Mouse (Mus musculus) G1E (cell line): ENCODE results near the gene Gzme.
A peak's percentile ranks its signal among the peaks of the same experiment; 100 is the strongest.

ENCODE experiments used
- CTCF ChIP-seq: IDR thresholded peaks from 2 replicates; pipeline ENCODE4 v1.5.1; 2012; ENCODE audit warnings: low read depth, low read length, inconsistent platforms, mixed read lengths
- POLR2AphosphoS5 ChIP-seq: IDR thresholded peaks from 2 replicates; pipeline ENCODE4 v1.6.1; 2012; ENCODE audit warnings: low read depth, low read length, inconsistent platforms; ENCODE audit not compliant: insufficient replicate concordance

DNA sequence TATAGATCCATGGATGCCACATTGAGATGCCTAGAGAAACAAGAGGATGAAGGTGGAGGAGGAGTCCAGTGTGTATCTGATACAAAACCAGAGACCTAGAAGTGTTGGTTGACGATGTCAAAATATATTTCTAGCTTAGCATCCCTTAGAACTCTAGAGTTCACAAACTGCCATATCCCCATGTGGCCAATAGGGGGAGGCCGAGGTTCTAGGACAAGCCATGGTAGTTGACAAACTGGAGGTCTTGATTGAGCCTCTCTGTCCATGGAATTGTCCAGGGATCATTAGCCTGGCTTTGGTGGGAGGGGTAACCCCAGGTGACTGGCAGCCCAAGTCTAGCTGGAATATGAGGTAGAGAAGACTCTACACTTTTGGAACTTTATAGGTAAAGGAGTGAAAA, 34.9 kb upstream of the Gzme start:
- TF ChIP-seq CTCF: peak; percentile 62
- TF ChIP-seq POLR2AphosphoS5: no peak
